Mouse (Mus musculus) E14TG2a.4 (cell line): Measurements from ENCODE around the gene Gm10719.
"Not testable (repeated sequence)": the region's sequence is repeated elsewhere in the genome, so short reads cannot be mapped to it uniquely, and the experiment has no call there.

Source experiments
- H3K27me3 ChIP-seq: 2 replicates; pipeline ENCODE4 v1.6.1; 2014; ENCODE audit warnings: low read length, control low read depth; ENCODE audit not compliant: insufficient read depth
- H3K36me3 ChIP-seq: 2 replicates; pipeline ENCODE4 v1.6.1; 2014; ENCODE audit warnings: low read length, control low read depth; ENCODE audit not compliant: insufficient read depth
- H3K4me1 ChIP-seq: replicated peaks from 2 replicates; pipeline ENCODE4 v1.6.1; 2014; ENCODE audit warnings: low read depth, low read length, control low read depth
- H3K4me3 ChIP-seq: replicated peaks from 2 replicates; pipeline ENCODE4 v1.5.1; 2014; ENCODE audit warnings: mild to moderate bottlenecking, low read length
- H3K9me3 ChIP-seq: 2 replicates; pipeline ENCODE4 v1.6.1; 2014; ENCODE audit warnings: low read length, control low read depth

Gm10719 gene

DNA sequence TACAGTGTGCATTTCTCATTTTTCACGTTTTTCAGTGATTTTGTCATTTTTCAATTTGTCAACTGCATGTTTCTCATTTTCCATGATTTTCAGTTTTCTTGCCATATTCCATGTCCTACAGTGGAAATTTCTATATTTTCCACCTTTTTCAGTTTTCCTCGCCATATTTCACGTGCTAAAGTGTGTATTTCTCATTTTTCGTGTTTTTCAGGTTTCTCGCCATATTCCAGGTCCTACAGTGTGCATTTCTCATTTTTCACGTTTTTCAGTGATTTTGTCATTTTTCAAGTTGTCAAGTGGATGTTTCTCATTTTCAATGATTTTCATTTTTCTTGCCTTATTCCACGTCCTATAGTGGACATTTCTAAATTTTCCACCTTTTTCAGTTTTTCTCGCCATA lies 19.4 kb downstream of the Gm10719 start, which contains the start of gene Gm10715:
Gm10715 (plus strand) TSS at position 301 of the 400 bp plus-strand sequence.
- not testable (repeated sequence) for H3K4me1 ChIP-seq, H3K36me3 ChIP-seq, H3K27me3 ChIP-seq, H3K4me3 ChIP-seq, H3K9me3 ChIP-seq

GRCm38 (mm10) chr9:3038161-3038560 lies 21.0 kb downstream of the Gm10719 start:
- not testable (repeated sequence) for H3K4me3 ChIP-seq, H3K36me3 ChIP-seq, H3K9me3 ChIP-seq, H3K4me1 ChIP-seq, H3K27me3 ChIP-seq
